Mouse (Mus musculus) left cerebral cortex, adult 11 months (tissue): ENCODE measurements at regions not wholly inside any gene's neighbourhood (a gene's known extent, or its start where the extent isn't known, plus 50 kb on each side); places are given as distances from the start of the nearest gene placed in this dataset.

Experiments
- DNase-seq: peaks from one replicate; pipeline ENCODE4 v3.0.0; 2022; ENCODE audit warnings: low spot score

DNA sequence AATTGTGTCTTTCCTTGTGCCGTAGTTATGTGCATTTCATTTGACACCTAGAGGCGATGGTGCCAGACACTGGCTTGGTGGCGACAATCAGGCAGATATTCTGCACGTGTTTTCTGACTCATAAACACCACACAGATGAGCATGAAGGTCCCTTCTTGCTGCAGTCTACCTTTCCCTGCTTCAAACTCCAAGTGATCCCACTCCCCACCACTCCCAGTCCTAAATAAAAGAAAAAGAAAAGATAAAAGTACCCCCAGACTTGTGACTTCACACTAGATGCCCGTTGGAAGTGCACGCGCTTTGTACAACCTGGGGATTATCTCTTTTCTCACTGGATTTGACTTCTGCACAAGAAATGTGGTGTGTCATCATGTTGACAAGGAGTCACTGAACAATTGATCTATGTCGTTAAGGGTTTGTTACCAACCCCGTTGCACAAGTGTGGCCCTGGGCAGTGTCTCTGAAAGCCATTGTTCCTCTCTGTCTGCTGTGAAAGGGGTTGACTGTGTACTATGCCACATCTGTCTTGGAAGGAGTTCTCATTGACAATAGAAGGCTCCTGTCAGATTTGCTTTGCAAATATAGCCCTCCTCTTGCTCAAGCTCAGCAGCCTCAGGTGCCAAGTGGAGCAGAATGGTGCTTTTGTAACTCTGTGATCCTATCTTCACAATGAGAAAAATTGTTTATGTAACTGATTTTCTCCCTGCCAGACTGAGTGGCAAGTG is 140.1 kb downstream of the Ppp4r2 start:
- no peak for DNase-seq

DNA sequence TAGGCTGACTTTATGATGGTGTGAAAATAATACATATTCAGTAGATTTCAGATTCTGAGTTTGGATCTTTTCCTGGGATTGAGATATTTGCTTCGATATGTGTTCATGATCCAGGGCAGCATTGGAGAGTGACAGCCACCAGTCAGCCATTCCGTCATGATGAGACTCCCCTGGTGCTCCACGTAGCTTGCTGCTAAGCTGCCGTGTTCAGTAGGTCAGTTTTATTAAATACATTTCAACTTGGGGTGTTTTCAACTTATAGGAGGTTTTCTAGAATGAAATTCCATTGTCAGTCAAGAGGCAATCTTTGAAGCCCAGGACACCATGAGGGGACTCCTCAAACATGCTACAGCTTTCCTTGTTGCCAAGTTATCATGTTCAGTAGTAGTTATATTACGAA is 141.3 kb downstream of the Ppp4r2 start:
- no peak for DNase-seq

DNA sequence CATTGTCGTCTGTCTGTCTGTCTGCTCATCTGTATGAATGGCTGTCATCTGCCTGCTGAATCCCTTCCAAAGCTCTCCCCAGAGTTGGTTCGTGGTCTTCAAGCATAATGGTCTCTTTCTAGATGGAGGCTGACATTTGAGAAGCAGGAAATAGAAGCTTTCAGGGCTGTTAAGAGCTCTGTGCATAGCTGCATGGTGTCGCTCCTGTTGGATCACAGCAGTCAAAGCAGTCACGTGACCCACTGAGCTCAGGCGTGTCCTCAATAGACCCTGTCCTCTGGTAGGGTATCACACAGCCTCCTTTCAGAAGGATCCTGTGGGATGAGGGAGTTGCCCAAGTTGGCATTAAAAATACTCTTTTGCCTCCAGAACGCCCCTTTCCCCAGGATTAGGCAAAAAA is 142.4 kb downstream of the Ppp4r2 start:
- peak; percentile 32 for DNase-seq

DNA sequence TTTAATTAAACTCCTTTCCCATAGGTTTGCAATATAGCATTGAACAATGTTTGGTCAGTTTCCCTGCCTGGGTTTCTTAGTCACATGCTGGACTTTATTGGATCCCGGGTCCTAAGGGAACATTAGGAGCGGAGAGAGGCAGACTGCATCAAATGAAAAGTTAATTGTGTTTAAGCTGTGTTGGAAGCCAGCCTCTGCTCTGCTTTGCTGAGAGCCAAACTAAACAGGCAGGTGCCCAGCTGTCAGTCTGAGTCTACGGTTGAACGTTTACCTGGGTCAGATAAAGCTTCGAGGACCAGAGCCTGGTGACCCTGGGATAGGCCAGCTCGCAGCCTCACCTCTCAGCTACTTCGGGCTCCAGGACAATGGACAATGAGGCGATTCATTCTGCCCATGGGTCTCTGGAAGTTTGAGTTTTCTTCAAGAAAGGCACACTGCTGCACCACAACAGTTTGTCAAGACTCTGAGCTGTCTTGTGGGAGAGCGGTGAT is 143.8 kb downstream of the Ppp4r2 start:
- no peak for DNase-seq

DNA sequence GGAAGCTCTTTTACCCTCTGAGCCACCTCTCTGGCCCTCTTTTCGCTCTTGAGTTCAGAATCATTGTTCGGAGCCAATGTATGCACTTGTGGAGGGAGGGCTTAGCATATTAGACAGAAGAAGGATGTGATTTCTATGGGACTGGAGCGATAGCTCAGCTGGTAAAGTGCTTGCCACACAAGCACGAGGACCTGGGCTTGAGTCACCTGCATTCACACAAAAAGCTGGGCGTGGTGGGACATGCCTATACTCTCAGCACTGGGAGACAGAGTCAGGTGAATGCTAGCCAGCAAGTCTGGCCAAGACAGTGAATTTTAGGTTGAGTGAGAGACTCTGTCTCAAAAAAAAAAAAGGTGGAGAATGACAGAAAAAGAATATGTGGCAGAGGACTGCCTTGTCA is 144.7 kb downstream of the Ppp4r2 start:
- no peak for DNase-seq

DNA sequence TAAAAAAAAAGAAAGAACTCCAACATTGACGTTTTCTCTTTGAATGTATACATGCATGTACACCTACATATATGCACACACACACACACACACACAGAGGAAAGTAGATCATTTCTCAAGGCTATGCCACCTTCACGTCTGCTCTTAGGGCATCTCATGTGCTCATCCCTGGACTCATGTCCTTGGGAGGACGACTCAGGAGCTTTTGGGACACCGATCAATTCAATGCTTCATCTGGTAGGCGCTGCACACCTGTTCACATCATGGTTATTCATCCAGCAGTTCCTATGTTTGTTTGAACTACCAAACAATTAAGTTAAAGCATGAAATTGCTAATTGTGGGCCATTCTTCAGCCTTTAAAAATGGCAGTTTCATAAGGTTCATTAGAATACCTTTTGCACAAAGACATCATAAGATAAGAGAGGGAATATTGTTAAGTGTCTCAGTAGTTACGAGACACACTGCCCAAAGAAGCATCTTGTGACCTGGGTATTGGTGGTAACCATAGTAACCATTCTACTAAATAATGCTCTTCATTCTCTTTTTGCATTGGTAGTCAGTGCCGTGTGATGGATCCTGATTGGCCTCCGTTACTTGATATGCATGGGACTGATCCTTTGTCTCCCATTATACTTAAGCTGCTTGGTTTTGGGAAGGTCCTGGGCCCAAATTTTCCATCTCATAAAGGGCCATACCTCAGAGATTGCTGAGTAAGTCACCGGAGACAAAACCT is 145.5 kb downstream of the Ppp4r2 start:
- no peak for DNase-seq

DNA sequence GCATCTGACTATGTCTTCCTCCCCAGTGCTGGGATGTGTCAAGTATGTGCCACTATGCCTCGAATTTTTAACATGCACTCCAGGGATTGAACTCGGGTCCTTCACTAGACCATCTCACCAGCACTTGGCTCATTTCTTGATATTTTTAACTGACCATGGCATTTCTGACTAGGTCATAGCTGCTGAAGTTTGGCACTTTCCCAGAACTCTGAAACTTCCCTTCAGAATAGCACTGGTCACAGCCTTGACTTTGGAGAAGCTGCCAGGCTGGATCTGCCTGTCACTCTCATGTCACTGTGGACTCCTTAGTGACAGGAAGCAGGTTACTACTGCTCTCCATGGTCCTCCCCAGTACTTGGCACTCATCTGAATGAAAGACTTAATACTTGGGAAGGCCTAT is 146.7 kb downstream of the Ppp4r2 start:
- DNase-seq = no peak

DNA sequence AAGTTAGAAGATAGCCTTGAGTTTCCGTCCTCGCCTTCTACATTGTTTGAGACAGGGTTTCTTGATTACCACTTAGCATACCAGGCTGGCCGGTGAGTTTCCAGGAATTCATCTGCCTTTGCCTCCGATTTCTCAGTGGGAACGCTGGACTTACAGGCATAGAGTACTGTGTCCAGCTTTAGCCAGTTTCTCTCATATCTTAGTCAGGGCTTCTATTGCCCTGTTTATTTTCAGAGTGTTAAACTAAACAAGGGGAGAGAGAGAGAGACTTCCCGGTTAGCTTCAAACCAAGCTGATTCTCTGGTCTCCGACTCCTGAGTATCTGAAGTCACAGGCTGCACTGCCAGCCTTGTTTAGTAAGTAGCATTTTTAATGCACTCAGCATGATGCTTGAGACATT is 151.4 kb downstream of the Ppp4r2 start:
- DNase-seq = no peak

DNA sequence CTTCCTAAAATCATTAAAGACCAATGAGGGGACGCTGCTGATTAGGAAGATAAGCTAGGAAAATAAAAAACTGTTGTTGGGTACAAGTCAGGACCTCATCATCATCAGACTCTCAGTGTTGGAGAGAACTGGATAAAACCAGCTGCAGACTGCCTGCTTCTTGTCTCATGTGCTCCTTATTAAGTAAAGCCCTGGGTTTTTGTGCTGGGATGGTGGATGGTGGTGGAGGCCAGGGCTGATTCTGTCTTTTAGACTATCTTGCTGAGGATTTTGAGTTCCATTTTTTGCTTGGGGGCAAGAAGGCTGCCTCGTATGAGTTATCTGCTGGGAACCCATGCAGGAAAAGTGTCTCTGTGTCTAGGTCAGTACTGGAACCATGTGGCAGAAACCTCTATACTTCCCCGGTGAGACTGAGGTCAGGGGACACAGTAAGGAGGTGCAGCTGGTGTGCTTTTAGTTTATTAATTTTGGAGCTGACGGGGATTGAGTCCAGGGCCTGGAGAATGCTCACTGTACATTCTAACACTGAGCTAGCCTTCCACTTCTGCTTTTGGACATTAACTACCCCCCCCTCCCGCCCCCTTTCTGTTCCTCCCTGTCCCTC is 152.0 kb downstream of the Ppp4r2 start:
- DNase-seq = no peak

DNA sequence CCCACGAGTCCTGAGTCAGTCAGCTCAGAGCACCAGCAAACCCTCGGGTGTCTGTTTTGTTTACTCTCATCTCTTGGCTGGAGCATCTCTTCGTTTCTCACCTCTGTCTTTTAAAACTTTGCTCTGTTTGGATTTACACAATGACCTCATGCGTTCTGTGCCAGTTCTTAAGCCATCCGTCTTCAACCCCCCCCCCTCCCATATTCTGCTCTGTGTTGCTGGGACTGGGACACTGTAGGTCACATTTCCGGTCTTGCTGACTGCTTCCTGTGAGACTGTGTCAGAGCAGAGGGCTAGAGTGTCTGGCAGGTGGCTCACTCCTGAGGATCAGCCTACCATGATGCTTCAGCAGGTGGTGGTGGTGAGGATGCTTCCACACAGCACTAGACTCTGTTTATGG is 155.1 kb downstream of the Ppp4r2 start:
- no peak for DNase-seq

DNA sequence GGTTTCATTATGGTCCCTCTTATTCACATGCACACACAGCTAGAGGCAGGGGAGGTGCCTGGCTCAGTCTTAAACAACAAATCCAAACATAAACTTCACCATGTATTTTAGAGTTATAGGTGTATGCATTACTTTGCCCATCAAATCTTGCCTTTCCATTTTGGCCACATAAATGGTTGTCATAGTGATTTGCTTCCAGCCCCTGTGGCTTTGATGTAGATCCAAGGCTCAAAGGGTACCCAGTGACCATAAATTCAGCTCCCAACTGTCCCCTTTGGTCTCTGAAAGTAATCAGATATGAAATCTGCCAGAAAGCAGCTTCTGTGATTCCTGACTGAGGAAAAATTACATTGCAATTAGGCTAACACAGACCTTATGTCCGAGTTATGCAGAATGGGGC is 160.0 kb downstream of the Ppp4r2 start:
- DNase-seq = no peak

DNA sequence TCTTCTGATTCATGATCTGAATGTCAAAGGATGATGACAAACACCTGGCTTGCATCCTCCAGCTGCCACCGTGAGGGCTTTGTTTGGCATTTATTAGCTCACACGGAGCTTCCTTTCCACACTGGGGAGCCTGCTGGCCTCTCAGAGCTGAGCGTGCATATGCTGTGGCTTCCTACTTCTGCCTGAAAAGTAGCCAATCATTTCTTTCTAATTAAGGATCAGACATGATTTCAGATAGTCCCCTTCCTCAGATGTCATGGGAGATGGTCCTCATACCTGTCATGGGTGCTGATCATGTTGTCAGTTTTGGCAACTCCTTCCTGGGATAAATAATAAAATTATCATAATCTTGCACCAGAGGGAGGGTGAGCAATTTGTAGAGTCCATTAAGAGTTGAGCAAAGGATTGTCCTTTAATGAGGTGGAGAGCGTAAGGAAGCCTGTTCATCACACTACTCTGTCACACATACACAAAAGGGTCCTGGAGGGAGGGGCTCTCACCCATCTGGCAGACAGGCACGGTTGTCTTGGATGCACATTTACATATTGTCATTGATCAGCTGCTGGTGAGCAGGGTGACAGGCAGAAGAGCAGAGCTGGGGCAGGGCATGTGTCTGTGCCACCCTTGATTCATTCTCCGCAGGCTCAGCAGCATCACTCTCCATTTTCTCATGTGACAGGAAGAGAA is 162.6 kb downstream of the Ppp4r2 start:
- DNase-seq = no peak

DNA sequence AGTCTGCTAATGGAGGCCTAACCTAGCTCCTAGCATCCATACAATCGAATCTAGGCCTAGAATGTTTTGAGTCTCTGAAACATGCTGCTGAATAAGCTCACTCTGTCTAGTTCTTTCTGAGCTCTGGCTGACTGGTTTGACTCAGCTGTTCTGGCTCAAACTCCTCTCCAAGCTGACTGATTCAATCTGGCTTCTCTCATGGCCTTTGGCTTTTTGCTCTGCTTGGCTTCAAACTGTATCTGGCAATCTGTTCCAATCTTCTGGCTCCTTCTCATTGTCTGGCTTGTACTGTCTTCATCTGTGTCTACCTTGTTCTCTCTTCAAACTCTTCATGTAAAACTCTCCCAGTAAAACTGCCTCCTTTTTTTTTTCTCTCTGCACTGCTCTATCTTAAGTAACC is 164.9 kb downstream of the Ppp4r2 start:
- no peak for DNase-seq

DNA sequence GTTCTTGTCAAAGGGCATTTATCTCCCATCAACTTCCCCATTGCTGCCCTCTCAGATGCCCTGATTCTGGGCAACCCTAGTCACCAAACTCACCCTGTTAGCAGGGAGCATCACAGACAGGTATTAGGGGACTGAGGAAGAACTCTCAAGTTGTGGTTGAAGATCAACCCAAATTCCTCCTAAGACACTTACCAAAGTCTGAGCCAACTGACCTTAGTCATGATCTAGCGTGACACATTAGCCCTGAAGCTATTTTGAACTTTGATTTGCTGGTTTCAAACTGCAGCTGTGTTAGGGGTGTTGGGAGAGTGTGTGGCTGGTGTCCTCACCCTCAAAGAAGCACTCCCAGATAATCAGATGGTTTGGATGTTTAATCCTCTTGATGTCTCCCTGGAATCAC is 170.5 kb downstream of the Ppp4r2 start:
- no peak for DNase-seq

DNA sequence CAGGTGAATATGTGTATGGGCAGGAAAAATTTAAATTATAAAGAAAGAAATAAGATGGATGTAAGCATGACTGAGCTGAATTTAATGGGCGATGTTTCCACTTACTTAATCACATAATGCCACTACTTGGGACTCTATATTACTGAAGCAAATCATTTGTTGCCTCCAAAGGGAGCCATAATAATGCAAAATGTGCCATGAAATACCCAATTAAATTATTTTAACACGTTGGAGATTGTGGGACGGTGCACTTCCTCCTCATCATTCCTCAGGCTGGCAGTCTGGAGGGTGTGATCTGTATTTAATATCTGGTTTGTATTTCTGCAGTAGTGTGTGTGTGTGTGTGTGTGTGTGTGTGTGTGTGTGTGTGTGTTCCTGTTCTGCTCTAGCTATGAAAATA is 188.2 kb downstream of the Ppp4r2 start:
- DNase-seq = no peak

DNA sequence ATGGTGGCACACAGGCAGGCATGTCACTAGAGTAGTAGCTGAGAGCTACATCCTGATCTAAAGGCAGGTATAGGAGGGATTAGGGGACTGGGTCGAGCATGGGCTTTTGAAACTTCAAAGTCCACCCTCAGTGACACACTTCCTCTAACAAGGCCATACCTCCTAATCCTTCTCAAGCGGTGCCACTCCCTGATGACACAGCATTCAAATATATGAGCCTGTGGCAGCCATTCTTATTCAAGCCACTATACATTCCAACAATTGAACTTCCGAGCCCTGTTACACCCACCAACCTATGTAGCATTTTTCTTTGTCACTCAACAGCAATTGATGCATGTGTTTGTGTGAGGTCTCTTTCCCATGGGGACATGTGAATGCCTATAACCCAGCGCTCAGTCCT is 192.4 kb downstream of the Ppp4r2 start:
- DNase-seq = no peak

DNA sequence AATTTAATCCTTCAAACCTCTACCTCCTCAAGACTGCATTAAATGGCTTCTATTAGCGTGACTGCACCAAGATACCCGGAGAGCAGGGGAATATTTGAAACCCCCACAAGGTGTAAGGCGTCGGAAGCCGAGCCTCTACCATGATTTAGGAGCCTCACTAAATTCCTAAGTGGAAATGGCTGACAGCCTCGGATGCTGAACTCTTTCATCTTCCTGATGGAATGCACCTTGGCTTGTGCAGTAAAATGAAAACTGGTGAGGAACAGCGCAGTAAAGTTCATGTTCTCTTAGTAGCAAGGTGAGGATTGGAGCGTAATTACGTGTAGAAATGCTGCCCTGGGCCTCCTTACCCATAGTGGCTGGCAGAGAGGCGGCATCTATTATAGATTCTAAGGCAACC is 194.0 kb downstream of the Ppp4r2 start:
- DNase-seq = no peak

DNA sequence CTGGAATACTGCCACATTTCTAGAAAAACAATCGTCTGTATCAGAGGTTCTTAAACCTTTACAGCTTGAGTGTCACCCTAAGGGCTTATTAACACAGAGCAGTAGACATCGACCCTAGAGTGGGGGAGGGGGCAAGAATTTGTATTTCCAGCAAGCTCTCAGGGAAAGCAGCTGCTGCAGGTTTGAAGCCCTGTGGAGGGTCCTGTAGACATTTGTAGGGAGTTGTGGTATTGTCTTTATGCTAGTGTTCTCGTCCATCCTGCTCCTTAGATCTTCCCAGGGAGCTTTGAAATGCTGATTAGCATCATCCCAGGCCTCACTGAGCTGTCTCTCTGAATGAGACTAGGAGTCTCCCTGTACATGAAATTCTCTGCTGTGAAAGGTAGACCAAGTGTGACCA is 196.0 kb downstream of the Ppp4r2 start:
- DNase-seq = no peak

DNA sequence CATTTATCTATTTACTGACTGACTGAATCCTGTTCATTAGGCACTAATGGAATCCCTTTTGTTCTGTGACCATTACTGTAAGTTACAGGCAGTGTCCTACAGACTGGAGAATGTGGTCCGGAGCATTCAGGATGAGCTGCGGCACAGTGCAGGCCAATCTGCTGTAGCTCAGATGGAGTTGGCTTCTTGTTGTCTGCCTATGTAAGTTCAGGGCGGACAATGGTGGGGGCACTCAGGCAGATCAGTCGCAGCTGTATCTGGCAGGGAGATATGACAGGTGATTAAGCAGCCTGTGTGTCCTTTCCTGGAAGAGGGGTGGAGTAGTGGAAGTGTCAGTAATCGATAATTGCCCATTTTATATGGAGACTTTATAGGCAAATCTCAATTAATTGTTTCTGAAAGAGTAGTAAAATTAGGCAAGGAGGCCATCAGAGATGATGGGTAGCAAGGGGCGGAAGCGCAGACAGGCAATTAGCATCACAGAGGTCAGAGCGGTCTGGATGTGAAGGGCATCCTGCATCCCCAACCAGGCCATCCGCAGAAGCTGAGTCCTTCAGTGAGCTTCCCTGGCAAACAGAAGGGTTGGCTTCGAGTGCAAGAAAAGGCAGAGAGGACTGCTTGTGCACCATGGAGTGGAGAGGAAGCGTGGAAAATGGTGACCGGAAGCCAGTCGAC is 197.2 kb downstream of the Ppp4r2 start:
- no peak for DNase-seq

DNA sequence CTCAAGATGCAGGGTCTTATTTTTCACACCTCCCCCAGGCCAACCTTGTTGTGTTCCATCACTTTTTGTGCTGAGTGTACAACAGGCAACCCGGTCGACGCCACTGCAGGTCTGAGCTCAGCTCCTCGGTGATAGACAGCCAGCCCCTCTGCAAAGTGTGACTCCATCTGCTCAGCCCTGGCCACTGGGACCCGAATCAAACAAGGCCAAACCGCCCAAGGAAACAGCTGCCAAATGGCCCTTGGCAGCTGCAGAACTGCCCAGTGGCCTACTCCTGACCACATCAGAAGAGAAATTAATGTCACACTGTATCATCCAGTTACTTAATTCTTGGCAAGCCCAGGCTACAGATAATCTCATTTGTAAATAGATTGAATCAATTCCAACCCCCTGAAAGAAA is 213.3 kb downstream of the Ppp4r2 start:
- no peak for DNase-seq

DNA sequence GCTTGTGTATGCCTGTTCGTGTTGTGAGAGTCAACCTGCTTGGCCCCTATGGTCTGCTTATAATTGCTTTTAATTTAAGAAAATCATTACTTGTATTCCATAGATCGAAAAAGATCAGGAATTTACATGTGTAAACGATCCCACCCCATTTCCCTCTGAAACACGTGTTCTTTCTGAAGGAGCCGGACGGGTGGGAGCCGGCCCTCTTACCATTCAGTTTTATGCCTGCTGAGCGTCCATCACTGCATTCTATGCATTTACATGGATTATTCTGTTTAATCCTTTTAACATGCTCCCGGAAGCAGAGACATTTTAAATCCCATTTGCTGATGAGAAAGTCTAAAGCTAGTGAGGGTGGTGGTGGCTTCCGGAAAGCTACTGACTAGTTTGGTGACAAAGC is 213.8 kb downstream of the Ppp4r2 start:
- no peak for DNase-seq

DNA sequence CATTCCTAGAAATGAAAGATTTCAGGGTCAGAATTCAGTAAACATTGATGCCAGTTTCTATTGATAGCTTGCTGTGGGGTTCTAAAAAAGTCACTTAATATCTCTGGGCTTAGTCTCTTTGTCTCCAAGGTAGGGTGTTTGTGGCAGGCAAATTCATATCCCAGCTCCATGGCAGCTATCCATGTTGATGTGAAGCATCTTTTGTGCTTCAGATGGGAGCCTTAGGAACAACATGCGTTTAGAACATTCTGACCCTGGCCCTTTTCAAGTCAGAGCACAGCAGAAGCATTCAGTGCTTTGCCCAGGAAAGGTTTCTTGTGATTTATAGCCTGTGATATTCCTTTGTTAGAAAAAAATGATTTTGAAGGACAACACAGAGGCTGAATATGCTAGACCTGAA is 215.0 kb downstream of the Ppp4r2 start:
- no peak for DNase-seq
